Mouse (Mus musculus): ENCODE data around the gene Alyref. TPM values are rescaled to one million over a fixed set of nuclear protein-coding genes. Genes with fewer than 3 reads are reported as not detected.

Alyref gene
- polyA plus RNA-seq, 1 experiment: 113 TPM

DNA sequence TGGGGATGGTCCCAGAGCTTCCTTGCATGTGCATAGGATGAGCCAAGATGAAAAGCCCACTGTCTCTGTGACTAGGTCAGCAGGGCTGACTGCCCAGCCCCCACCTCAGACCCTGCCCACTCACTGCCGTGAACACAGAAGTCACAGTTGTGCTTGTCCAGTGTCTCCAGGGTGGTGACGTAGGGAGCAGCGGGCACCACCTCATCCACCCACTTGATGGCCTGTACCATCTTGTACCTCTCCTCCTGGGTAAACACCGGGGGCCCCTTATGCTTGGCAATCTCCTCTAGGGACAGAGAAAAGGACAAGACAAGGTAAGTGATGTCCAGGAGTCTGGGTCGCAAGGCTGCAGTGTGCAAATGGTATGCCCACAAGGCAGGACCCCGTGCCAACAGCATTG lies 17.0 kb upstream of the Alyref start:
- peak overlapping the region; percentile 82 for H3K4me2 ChIP-seq (ENCODE audit: low read depth)
- peaks cover 29% of the 10 kb centered on the region for H3K36me3 ChIP-seq (ENCODE audit: control insufficient read depth, insufficient read depth)
- H3K79me2 ChIP-seq (ENCODE audit: control insufficient read depth, insufficient read depth): peaks cover 34% of the 10 kb centered on the region
- TF ChIP-seq TCF3 (IDR thresholded peaks at IDR 0.05; ENCODE audit: insufficient read length, low read depth) (no peak), TCF12 (IDR thresholded peaks at IDR 0.05; ENCODE audit: insufficient read depth, poor library complexity, severe bottlenecking) (no peak), CEBPB (IDR thresholded peaks at IDR 0.05; ENCODE audit: insufficient read depth, poor library complexity, severe bottlenecking) (no peak), POLR2AphosphoS2 (IDR thresholded peaks at IDR 0.05; ENCODE audit: insufficient read length, low read depth) (no peak), USF1 (IDR thresholded peaks at IDR 0.05; ENCODE audit: low read depth) (no peak), MYOG (IDR thresholded peaks at IDR 0.05; ENCODE audit: control insufficient read depth in 1 of 3, insufficient read depth in 1 of 3, insufficient read length in 2 of 3, low read depth in 2 of 3) (no peak), REST (IDR thresholded peaks at IDR 0.05; ENCODE audit: insufficient read depth, insufficient read length) (no peak), MYOD1 (IDR thresholded peaks at IDR 0.05; ENCODE audit: control insufficient read depth in 1 of 3, insufficient read length in 2 of 3, low read depth in 2 of 3) (no peak), E2F4 (IDR thresholded peaks at IDR 0.05; ENCODE audit: insufficient read depth) (no peak), MAX (IDR thresholded peaks at IDR 0.05; ENCODE audit: low read depth) (no peak), POLR2A (IDR thresholded peaks at IDR 0.05; ENCODE audit: insufficient read length, low read depth) (no peak), SRF (IDR thresholded peaks at IDR 0.05; ENCODE audit: control insufficient read depth, insufficient read length, low read depth) (no peak)
- no peak overlapping the region for H3ac ChIP-seq (ENCODE audit: control insufficient read depth, insufficient read length)
- H3K27me3 ChIP-seq (ENCODE audit: control insufficient read depth, insufficient read depth, insufficient read length): no peaks in the 10 kb centered on the region
- peak overlapping the region; percentile 65 for H3K4me3 ChIP-seq

DNA sequence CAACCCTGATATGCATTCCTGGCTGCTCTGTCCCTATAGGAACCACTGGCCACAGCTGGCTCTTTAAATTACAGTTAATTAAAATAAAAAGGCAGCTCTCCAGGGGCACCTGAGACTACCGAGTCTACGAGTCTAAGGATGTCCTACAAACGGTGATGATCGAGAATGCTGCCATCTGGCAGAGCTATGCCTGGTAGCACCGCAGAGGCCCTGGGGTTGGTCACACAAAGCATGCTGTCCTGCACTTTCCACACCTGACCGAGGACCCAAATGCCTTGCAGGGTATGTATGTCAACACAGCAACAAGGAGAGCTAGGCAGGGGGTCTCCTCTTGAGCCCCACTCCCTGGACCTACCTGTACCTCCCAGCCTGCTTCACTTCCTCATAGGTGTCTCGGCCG lies 15.8 kb upstream of the Alyref start:
- Histone ChIP-seq H3K79me2 (ENCODE audit: control insufficient read depth, insufficient read depth) (peaks cover 34% of the 10 kb centered on the region), H3K36me3 (ENCODE audit: control insufficient read depth, insufficient read depth) (peaks cover 23% of the 10 kb centered on the region), H3K4me2 (ENCODE audit: low read depth) (no peak overlapping the region), H3ac (ENCODE audit: control insufficient read depth, insufficient read length) (no peak overlapping the region), H3K27me3 (ENCODE audit: control insufficient read depth, insufficient read depth, insufficient read length) (no peaks in the 10 kb centered on the region), H3K4me3 (no peak overlapping the region)
- no peak for TF ChIP-seq POLR2A (IDR thresholded peaks at IDR 0.05; ENCODE audit: insufficient read length, low read depth)

DNA sequence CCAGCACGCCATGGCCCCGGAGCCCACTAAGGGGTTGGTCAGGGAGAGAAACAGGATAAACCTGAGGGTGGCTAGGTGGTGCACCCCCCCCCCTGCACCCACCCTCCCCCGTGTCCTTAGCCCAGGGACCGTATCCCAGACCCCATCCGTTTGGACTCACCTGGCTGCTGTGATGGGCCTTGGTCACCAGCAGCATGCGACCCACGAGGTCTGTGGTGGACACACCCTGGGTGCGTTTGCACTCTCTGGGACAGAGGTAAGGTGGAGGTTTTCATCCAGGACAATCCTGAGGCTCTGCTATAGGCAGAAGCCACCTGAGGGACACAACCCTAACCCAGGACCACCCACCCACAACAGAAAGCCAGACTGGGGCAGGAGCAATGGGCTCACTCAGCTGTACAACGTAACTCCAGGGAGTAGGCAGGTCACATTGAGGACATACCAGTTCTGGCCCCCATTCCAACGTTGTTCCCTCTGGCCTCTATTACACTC lies 15.4 kb upstream of the Alyref start:
- peaks cover 21% of the 10 kb centered on the region for H3K36me3 ChIP-seq (ENCODE audit: control insufficient read depth, insufficient read depth)
- H3ac ChIP-seq (ENCODE audit: control insufficient read depth, insufficient read length): no peak overlapping the region

DNA sequence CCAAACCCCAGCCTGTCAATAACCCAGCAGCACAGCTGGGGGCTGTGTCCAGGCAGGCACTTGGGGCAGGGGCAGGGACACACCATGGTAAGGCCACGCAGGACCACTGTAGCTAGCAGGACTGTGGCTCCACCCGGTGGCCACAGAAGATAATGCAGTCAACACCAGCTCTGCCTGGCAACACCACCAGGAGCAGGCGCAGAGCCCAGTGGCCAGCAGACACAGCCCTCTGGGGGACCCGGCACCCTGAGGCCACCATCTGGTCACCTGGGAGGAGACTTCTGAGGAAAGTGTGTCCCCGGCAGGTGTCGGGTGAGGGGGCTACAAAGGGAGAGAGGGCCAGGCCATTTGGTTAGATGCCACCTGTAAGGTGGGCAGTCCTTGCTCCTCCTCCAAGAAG lies 14.6 kb upstream of the Alyref start:
- TF ChIP-seq MYOD1 (IDR thresholded peaks at IDR 0.05; ENCODE audit: control insufficient read depth in 1 of 3, insufficient read length in 2 of 3, low read depth in 2 of 3) (no peak), POLR2A (IDR thresholded peaks at IDR 0.05; ENCODE audit: insufficient read length, low read depth) (peak; percentile 39), SRF (IDR thresholded peaks at IDR 0.05; ENCODE audit: control insufficient read depth, insufficient read length, low read depth) (no peak), CEBPB (IDR thresholded peaks at IDR 0.05; ENCODE audit: insufficient read depth, poor library complexity, severe bottlenecking) (no peak), POLR2AphosphoS2 (IDR thresholded peaks at IDR 0.05; ENCODE audit: insufficient read length, low read depth) (peak; percentile 45), MAX (IDR thresholded peaks at IDR 0.05; ENCODE audit: low read depth) (no peak)
- H3K27me3 ChIP-seq (ENCODE audit: control insufficient read depth, insufficient read depth, insufficient read length): no peaks in the 10 kb centered on the region
- peaks cover 34% of the 10 kb centered on the region for H3K79me2 ChIP-seq (ENCODE audit: control insufficient read depth, insufficient read depth)
- no peak overlapping the region for H3K4me3 ChIP-seq
- H3K36me3 ChIP-seq (ENCODE audit: control insufficient read depth, insufficient read depth): peaks cover 15% of the 10 kb centered on the region
- H3ac ChIP-seq (ENCODE audit: control insufficient read depth, insufficient read length): no peak overlapping the region
- no peak overlapping the region for H3K4me2 ChIP-seq (ENCODE audit: low read depth)

More for the DNA sequence above, 15.4 kb upstream of the Alyref start:
- no peak overlapping the region for H3K4me3 ChIP-seq
- peaks cover 34% of the 10 kb centered on the region for H3K79me2 ChIP-seq (ENCODE audit: control insufficient read depth, insufficient read depth)
- no peak overlapping the region for H3K4me2 ChIP-seq (ENCODE audit: low read depth)
- no peaks in the 10 kb centered on the region for H3K27me3 ChIP-seq (ENCODE audit: control insufficient read depth, insufficient read depth, insufficient read length)
- TF ChIP-seq SRF (IDR thresholded peaks at IDR 0.05; ENCODE audit: control insufficient read depth, insufficient read length, low read depth): no peak
- no peak for TF ChIP-seq MYOG (IDR thresholded peaks at IDR 0.05; ENCODE audit: control insufficient read depth in 1 of 3, insufficient read depth in 1 of 3, insufficient read length in 2 of 3, low read depth in 2 of 3)
- TF ChIP-seq MYOD1 (IDR thresholded peaks at IDR 0.05; ENCODE audit: control insufficient read depth in 1 of 3, insufficient read length in 2 of 3, low read depth in 2 of 3): no peak
- no peak for TF ChIP-seq CEBPB (IDR thresholded peaks at IDR 0.05; ENCODE audit: insufficient read depth, poor library complexity, severe bottlenecking)
- TF ChIP-seq TCF3 (IDR thresholded peaks at IDR 0.05; ENCODE audit: insufficient read length, low read depth): no peak
- no peak for TF ChIP-seq REST (IDR thresholded peaks at IDR 0.05; ENCODE audit: insufficient read depth, insufficient read length)
- TF ChIP-seq TCF12 (IDR thresholded peaks at IDR 0.05; ENCODE audit: insufficient read depth, poor library complexity, severe bottlenecking): no peak
- no peak for TF ChIP-seq E2F4 (IDR thresholded peaks at IDR 0.05; ENCODE audit: insufficient read depth)
- TF ChIP-seq POLR2AphosphoS2 (IDR thresholded peaks at IDR 0.05; ENCODE audit: insufficient read length, low read depth): no peak
- no peak for TF ChIP-seq POLR2A (IDR thresholded peaks at IDR 0.05; ENCODE audit: insufficient read length, low read depth)
- no peak for TF ChIP-seq MAX (IDR thresholded peaks at IDR 0.05; ENCODE audit: low read depth)
- TF ChIP-seq USF1 (IDR thresholded peaks at IDR 0.05; ENCODE audit: low read depth): no peak

DNA sequence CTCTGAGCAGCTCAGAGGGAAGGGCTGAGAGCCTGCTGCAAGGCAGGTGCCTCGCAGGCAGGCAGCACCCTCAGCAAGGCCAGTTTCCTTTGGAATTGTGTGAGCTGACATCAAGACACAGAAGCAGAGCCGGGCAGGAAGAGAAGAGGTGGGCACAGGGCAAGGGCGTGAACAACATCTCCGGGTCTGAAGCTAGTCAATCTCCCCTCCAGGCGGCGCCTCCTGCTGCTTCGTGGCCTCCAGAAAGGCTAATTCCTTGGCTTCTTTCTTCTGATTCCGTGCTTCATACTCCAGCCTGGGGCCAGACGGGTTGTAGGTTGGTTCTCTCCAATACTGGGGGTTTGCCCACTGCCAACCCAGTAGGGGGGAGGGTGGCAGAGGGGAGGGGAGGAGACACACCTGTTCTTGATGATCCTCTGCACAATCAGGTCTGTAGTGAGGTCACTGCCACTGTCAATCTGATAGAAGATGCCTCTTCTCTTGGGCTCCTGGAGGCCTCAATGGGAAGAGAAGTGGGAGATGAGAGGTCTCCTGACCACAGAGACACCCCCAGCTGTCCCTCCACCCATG lies 12.4 kb upstream of the Alyref start:
- Histone ChIP-seq H3K79me2 (ENCODE audit: control insufficient read depth, insufficient read depth) (peaks cover 13% of the 10 kb centered on the region), H3K4me3 (no peak overlapping the region), H3K36me3 (ENCODE audit: control insufficient read depth, insufficient read depth) (peaks cover 15% of the 10 kb centered on the region), H3K27me3 (ENCODE audit: control insufficient read depth, insufficient read depth, insufficient read length) (no peaks in the 10 kb centered on the region), H3ac (ENCODE audit: control insufficient read depth, insufficient read length) (no peak overlapping the region), H3K4me2 (ENCODE audit: low read depth) (no peak overlapping the region)
- TF ChIP-seq POLR2A (IDR thresholded peaks at IDR 0.05; ENCODE audit: insufficient read length, low read depth) (no peak), CEBPB (IDR thresholded peaks at IDR 0.05; ENCODE audit: insufficient read depth, poor library complexity, severe bottlenecking) (no peak), MYOD1 (IDR thresholded peaks at IDR 0.05; ENCODE audit: control insufficient read depth in 1 of 3, insufficient read length in 2 of 3, low read depth in 2 of 3) (no peak), POLR2AphosphoS2 (IDR thresholded peaks at IDR 0.05; ENCODE audit: insufficient read length, low read depth) (no peak), REST (IDR thresholded peaks at IDR 0.05; ENCODE audit: insufficient read depth, insufficient read length) (no peak), MYOG (IDR thresholded peaks at IDR 0.05; ENCODE audit: control insufficient read depth in 1 of 3, insufficient read depth in 1 of 3, insufficient read length in 2 of 3, low read depth in 2 of 3) (no peak), E2F4 (IDR thresholded peaks at IDR 0.05; ENCODE audit: insufficient read depth) (no peak), USF1 (IDR thresholded peaks at IDR 0.05; ENCODE audit: low read depth) (no peak), SRF (IDR thresholded peaks at IDR 0.05; ENCODE audit: control insufficient read depth, insufficient read length, low read depth) (no peak), TCF3 (IDR thresholded peaks at IDR 0.05; ENCODE audit: insufficient read length, low read depth) (no peak), MAX (IDR thresholded peaks at IDR 0.05; ENCODE audit: low read depth) (no peak), TCF12 (IDR thresholded peaks at IDR 0.05; ENCODE audit: insufficient read depth, poor library complexity, severe bottlenecking) (no peak)

Measured in myocyte (in vitro differentiated cells).